Mouse (Mus musculus): Measurements from ENCODE around the gene Cds1.

DNA sequence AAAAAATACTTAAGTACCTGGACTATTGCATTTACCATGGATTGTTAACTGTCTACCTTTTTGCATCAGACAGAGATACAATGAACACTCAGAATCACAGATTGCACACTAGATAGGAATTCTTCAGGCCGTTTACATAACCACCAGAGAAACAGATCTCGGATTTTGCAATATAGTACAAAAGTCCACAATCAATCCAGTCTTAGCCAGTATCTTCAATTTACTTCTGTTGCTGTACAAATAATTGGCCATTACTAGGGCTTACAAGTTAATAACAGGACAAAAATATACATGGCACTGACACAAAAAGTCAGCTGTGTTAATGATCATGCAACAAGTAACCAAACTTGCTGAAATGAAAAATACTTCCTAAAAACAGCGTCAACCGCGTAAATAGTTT lies 68.1 kb downstream of the Cds1 start:
- TF ChIP-seq CTCF (IDR thresholded peaks at IDR 0.05; ENCODE audit: extremely low read depth, insufficient read length, insufficient replicate concordance, low read depth, low read length): no peak
- no peak for TF ChIP-seq POLR2A (IDR thresholded peaks at IDR 0.05; ENCODE audit: low read depth, low read length)

Measured in small intestine, adult 2 months (tissue).